Mouse (Mus musculus) liver, embryonic 14.5 days (tissue): ENCODE data around the gene Mpl. TPM values are rescaled to one million over a fixed set of nuclear protein-coding genes. Genes with fewer than 3 reads are reported as not detected.

Source experiments
- ATAC-seq: fragments of 200-750 bp; cut with Nextera tagmentation; 2 replicates; pipeline ENCODE4 v1.8.0; 2017; ENCODE audit warnings: moderate number of reproducible peaks, mild to moderate bottlenecking, moderate library complexity; ENCODE audit not compliant: insufficient read depth
- DNase-seq, 3 experiments: peaks; one replicate each; pipeline ENCODE4 v3.0.0-alpha.2; 2012 to 2013; ENCODE audit warnings: low read depth in 3 of 3, low spot score in 3 of 3
- H3K27ac ChIP-seq: fragments of 300-500 bp; sonication (generic); 2 replicates; pipeline ENCODE4 v1.5.1; 2014; ENCODE audit warnings: moderate library complexity, mild to moderate bottlenecking, control low read depth, inconsistent platforms
- H3K27me3 ChIP-seq: fragments of 300-500 bp; sonication (generic); 2 replicates; pipeline ENCODE4 v1.6.1; 2014; ENCODE audit warnings: mild to moderate bottlenecking, low read length, moderate library complexity; ENCODE audit not compliant: control insufficient read depth, insufficient read depth
- H3K36me3 ChIP-seq: fragments of 300-500 bp; sonication (generic); replicated peaks from 2 replicates; pipeline ENCODE4 v1.6.1; 2014; ENCODE audit warnings: low read depth; ENCODE audit not compliant: control insufficient read depth, insufficient read depth
- H3K4me1 ChIP-seq, 2 experiments: fragments of 200-500 bp in 1 of 2; fragments of 300-500 bp in 1 of 2; sonication (generic) in 1 of 2; replicated peaks; 2 replicates each; pipeline ENCODE4 v1.6.1; 2012 to 2014; ENCODE audit warnings: antibody characterized with exemption in 1 of 2, inconsistent platforms in 1 of 2, low read length in 1 of 2; ENCODE audit not compliant: control insufficient read depth in 2 of 2, insufficient read depth in 2 of 2
- H3K4me2 ChIP-seq: fragments of 300-500 bp; sonication (generic); 2 replicates; pipeline ENCODE4 v1.6.1; 2014; ENCODE audit warnings: low read depth, mild to moderate bottlenecking, control low read depth, moderate library complexity
- H3K4me3 ChIP-seq, 2 experiments: fragments of 200-500 bp in 1 of 2; fragments of 300-500 bp in 1 of 2; sonication (generic) in 1 of 2; 2 replicates each; pipeline ENCODE4 v1.5.1; 2012 to 2014; ENCODE audit warnings: low read depth in 2 of 2, low read length in 2 of 2, mild to moderate bottlenecking in 2 of 2, control low read depth in 1 of 2, inconsistent platforms in 1 of 2, moderate library complexity in 1 of 2; ENCODE audit not compliant: insufficient read depth in 1 of 2
- H3K9ac ChIP-seq: fragments of 300-500 bp; sonication (generic); replicated peaks from 2 replicates; pipeline ENCODE4 v1.6.1; 2014; ENCODE audit warnings: mild to moderate bottlenecking, control low read depth, moderate library complexity
- H3K9me3 ChIP-seq: fragments of 300-500 bp; sonication (generic); 2 replicates; pipeline ENCODE4 v1.6.1; 2016; ENCODE audit warnings: low read length, mixed read lengths; ENCODE audit not compliant: control insufficient read depth
- CTCF ChIP-seq: IDR thresholded peaks from 2 replicates; pipeline ENCODE4 v1.5.1; 2016; ENCODE audit warnings: antibody characterized with exemption, low read depth, control low read depth
- EP300 ChIP-seq: IDR thresholded peaks from 2 replicates; pipeline ENCODE4 v1.6.1; 2016; ENCODE audit warnings: antibody characterized with exemption, low read depth
- WGBS: fragments of 180-500 bp; shearing (Covaris S2); extraction: QIAGEN DNeasy Blood & Tissue Kit; methylation state at CpG from one replicate; pipeline ENCODE4 v1.1.7; 2014; ENCODE audit not compliant: insufficient replicate concordance; 5-methylcytosine and 5-hydroxymethylcytosine counted together
- polyA plus RNA-seq, 2 experiments: library from polyadenylated mRNA; depleted of rRNA in 1 of 2; stranded (reverse) in 1 of 2; unstranded in 1 of 2; fragments of >200 nt; fragmentation: Nextera tagmentation in 1 of 2; extraction: Ambion mirVana in 1 of 2; gene quantifications; 2 replicates each; pipeline versions ENCODE4 v1.2.1 to v1.2.3; 2012 to 2014

Mpl gene
- polyA plus RNA-seq, 2 experiments, result 5.6 to 6.3 TPM

GRCm38 (mm10) chr4:118417112-118417797, 40.1 kb downstream of the Mpl start:
- DNase-seq (no peak), ATAC-seq (no peak)
- TF ChIP-seq EP300 (no peak), CTCF (no peak)

DNA sequence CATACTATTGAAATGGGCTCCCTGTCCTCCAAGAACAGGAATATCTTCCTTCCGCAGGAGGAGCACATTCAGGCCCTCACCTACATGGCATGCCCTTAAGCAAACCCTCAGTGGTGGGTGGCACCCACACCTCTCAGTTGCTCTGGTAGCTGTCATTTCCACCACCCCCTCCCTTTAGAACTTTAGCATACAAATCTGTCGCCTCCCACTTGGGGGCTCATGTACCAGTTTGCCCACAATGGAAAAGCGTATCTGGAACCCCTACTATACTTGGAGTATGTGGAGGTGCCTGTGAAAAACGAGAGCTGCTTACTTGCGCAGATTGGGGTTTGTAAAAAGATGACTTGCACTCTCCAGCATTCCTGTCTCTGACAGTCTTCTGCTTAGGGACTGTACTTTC, 41.0 kb downstream of the Mpl start:
- H3K4me2 ChIP-seq, result no peak overlapping the region
- H3K9ac ChIP-seq, result no peak overlapping the region
- H3K27ac ChIP-seq, result no peak overlapping the region
- no peaks in the 10 kb centered on the region for H3K4me1 ChIP-seq
- DNase-seq (no peak), ATAC-seq (no peak)
- H3K9me3 ChIP-seq, result no peaks in the 10 kb centered on the region
- 81% methylated on average over 5 of the region's 5 CpGs for WGBS
- no peak overlapping the region for H3K4me3 ChIP-seq
- H3K27me3 ChIP-seq, result no peaks in the 10 kb centered on the region
- TF ChIP-seq CTCF (no peak), EP300 (no peak)
- peaks cover 41% of the 10 kb centered on the region for H3K36me3 ChIP-seq

More at GRCm38 (mm10) chr4:118417112-118417797, 40.1 kb downstream of the Mpl start:
- Histone ChIP-seq H3K9ac (no peak overlapping the region), H3K36me3 (peaks cover 34% of the 10 kb centered on the region), H3K27me3 (no peaks in the 10 kb centered on the region), H3K4me1 (no peaks in the 10 kb centered on the region), H3K9me3 (no peaks in the 10 kb centered on the region), H3K27ac (no peak overlapping the region), H3K4me2 (no peak overlapping the region), H3K4me3 (no peak overlapping the region)
- 51% methylated on average over 13 of the region's 13 CpGs for WGBS

GRCm38 (mm10) chr4:118415779-118416178, 41.5 kb downstream of the Mpl start:
- DNase-seq (no peak), ATAC-seq (no peak)
- Histone ChIP-seq H3K4me1 (no peaks in the 10 kb centered on the region), H3K9me3 (no peaks in the 10 kb centered on the region), H3K36me3 (peaks cover 43% of the 10 kb centered on the region), H3K4me2 (no peak overlapping the region), H3K27ac (no peak overlapping the region), H3K9ac (no peak overlapping the region), H3K27me3 (no peaks in the 10 kb centered on the region), H3K4me3 (no peak overlapping the region)
- no peak for TF ChIP-seq CTCF
- TF ChIP-seq EP300, result no peak
- WGBS, result 84% methylated on average over 2 of the region's 2 CpGs

GRCm38 (mm10) chr4:118413553-118413952, 43.8 kb downstream of the Mpl start:
- H3K27ac ChIP-seq, result no peak overlapping the region
- peaks cover 43% of the 10 kb centered on the region for H3K36me3 ChIP-seq
- WGBS, result 86% methylated on average over 5 of the region's 5 CpGs
- peaks cover 7 to 11% of the 10 kb centered on the region in 2 experiments for H3K4me1 ChIP-seq
- H3K4me2 ChIP-seq, result no peak overlapping the region
- TF ChIP-seq CTCF, result no peak
- no peak for TF ChIP-seq EP300
- ATAC-seq, result no peak
- H3K9ac ChIP-seq, result no peak overlapping the region
- no peaks in the 10 kb centered on the region for H3K27me3 ChIP-seq
- no peak overlapping the region for H3K4me3 ChIP-seq
- DNase-seq, result no peak
- H3K9me3 ChIP-seq, result no peaks in the 10 kb centered on the region

DNA sequence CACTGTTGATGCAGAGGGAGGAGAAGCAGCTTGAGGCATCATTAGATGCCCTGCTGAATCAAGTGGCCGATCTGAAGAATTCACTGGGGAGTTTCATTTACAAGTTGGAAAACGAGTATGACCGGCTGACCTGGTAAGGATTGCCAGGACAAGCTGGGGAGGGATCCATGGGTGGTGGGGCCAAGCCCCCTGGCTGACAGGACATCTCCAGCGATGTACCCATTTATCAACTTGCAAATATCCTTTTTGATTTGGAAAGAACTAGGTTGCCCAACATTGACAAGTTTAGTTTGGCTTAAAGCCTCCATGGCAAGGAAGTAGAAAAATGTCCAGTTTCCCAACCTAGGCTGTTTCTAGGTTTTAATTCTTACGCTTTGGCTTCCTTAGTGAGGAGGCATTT, 46.4 kb downstream of the Mpl start:
- TF ChIP-seq EP300, result no peak
- no peak for TF ChIP-seq CTCF
- WGBS, result 88% methylated on average over 5 of the region's 5 CpGs
- DNase-seq, result no peak
- Histone ChIP-seq H3K36me3 (peaks cover 39% of the 10 kb centered on the region), H3K27ac (no peak overlapping the region), H3K4me2 (no peak overlapping the region; the same call in 1 of the 2 replicates), H3K4me3 (no peak overlapping the region), H3K9ac (no peak overlapping the region), H3K9me3 (no peaks in the 10 kb centered on the region), H3K4me1 (peaks cover 14 to 16% of the 10 kb centered on the region in 2 experiments), H3K27me3 (no peaks in the 10 kb centered on the region)
- ATAC-seq, result no peak
